In genomic region chr13:33001341-33001740, GRCm38 (mm10) we compare ENCODE assay signal across 18 mouse cellular contexts. TPM values are rescaled to one million over a fixed set of nuclear protein-coding genes. Genes with fewer than 3 reads are reported as not detected.
A peak's percentile ranks its signal among the peaks of the same experiment; 100 is the strongest.
DNase-seq lines count a peak whose midpoint lies in the region; ATAC-seq lines count a peak whose summit lies in the region.
"Had no signal": no experiment of that assay in that cellular context is flagged by ENCODE, and none has a peak within 500 bp of the region (broad histone marks: within the 10 kb centered on the region; RNA-seq: fewer than 3 reads in every experiment).

No protein-coding gene starts in this region.

- H3K9me3 ChIP-seq in midbrain, embryonic 15.5 days: no peaks in the 10 kb centered on the region
- no peaks in the 10 kb centered on the region for H3K9me3 ChIP-seq in forebrain, embryonic 15.5 days
- H3K9me3 ChIP-seq: embryonic facial prominence, embryonic 12.5 days; heart, embryonic 12.5 days; hindbrain, embryonic 10.5 days; hindbrain, embryonic 15.5 days had no signal

- H3K27ac ChIP-seq in midbrain, embryonic 15.5 days: no peak overlapping the region
- no peak overlapping the region for H3K27ac ChIP-seq in forebrain, embryonic 15.5 days (replicated peaks)
- H3K27ac ChIP-seq: embryonic facial prominence, embryonic 12.5 days; heart, adult 2 months; hindbrain, embryonic 10.5 days; hindbrain, embryonic 15.5 days had no signal

- H3K4me2 ChIP-seq in midbrain, embryonic 15.5 days: no peak overlapping the region
- H3K4me2 ChIP-seq in forebrain, embryonic 15.5 days (replicated peaks): no peak overlapping the region
- H3K4me2 ChIP-seq: embryonic facial prominence, embryonic 12.5 days; heart, embryonic 12.5 days; hindbrain, embryonic 15.5 days had no signal

- ATAC-seq in activated CD4-positive, CD25-positive, alpha-beta regulatory T cell, adult 4 months: peak; percentile 38
- ATAC-seq in megakaryocyte progenitor cell, adult 5-6 weeks (replicated peaks; ENCODE audit: poor library complexity): no peak
- no peak for ATAC-seq in midbrain, embryonic 15.5 days (replicated peaks)
- ATAC-seq in forebrain, embryonic 15.5 days (replicated peaks): no peak
- ATAC-seq: forebrain, embryonic 16.5 days had no signal

- peaks cover 6% of the 10 kb centered on the region; the same call in 1 of the 2 replicates for H3K4me1 ChIP-seq in midbrain, embryonic 15.5 days
- peaks cover 7% of the 10 kb centered on the region for H3K4me1 ChIP-seq in forebrain, embryonic 15.5 days

- DNase-seq in 416B (ENCODE audit: low read depth): peak; percentile 2
- peak; percentile 72 for DNase-seq in CD4-positive, CD25-positive, alpha-beta regulatory T cell, adult 2 months (ENCODE audit: low read depth, low spot score)
- peak; percentile 66 for DNase-seq in naive thymus-derived CD4-positive, alpha-beta T cell, adult 2 months (ENCODE audit: low read depth)
- DNase-seq: adrenal gland, postnatal 10 days; cerebellum, adult 11 months; cerebellum, adult 9-10 months; cerebellum, postnatal 25 days; gastrocnemius, postnatal 10 days; heart, adult 2 months had no signal

- H3K9ac ChIP-seq in midbrain, embryonic 15.5 days: no peak overlapping the region
- H3K9ac ChIP-seq in forebrain, embryonic 15.5 days (replicated peaks): no peak overlapping the region
- H3K9ac ChIP-seq: embryonic facial prominence, embryonic 12.5 days; heart, embryonic 12.5 days; hindbrain, embryonic 15.5 days had no signal

- H3K4me3 ChIP-seq in midbrain, embryonic 15.5 days: no peak overlapping the region
- no peak overlapping the region for H3K4me3 ChIP-seq in forebrain, embryonic 15.5 days
- H3K4me3 ChIP-seq: embryonic facial prominence, embryonic 12.5 days; heart, adult 2 months; heart, embryonic 12.5 days; hindbrain, embryonic 10.5 days; hindbrain, embryonic 15.5 days had no signal

- H3K36me3 ChIP-seq in midbrain, embryonic 15.5 days (replicated peaks): no peaks in the 10 kb centered on the region
- H3K36me3 ChIP-seq in forebrain, embryonic 15.5 days: no peaks in the 10 kb centered on the region
- H3K36me3 ChIP-seq: embryonic facial prominence, embryonic 12.5 days; heart, embryonic 12.5 days; hindbrain, embryonic 10.5 days; hindbrain, embryonic 15.5 days had no signal

- H3K27me3 ChIP-seq in midbrain, embryonic 15.5 days (replicated peaks): no peaks in the 10 kb centered on the region
- no peaks in the 10 kb centered on the region for H3K27me3 ChIP-seq in forebrain, embryonic 15.5 days
- H3K27me3 ChIP-seq: embryonic facial prominence, embryonic 12.5 days; heart, embryonic 12.5 days; hindbrain, embryonic 15.5 days had no signal

- 90% methylated on average over 5 of the region's 5 CpGs for WGBS in midbrain, embryonic 15.5 days
- 90% methylated on average over 5 of the region's 5 CpGs for WGBS in forebrain, embryonic 15.5 days

RNA-seq across cellular contexts. Expression of gene Serpinb9, which starts 1.7 kb away (rescaled TPM):
- polyA plus RNA-seq in activated CD4-positive, CD25-positive, alpha-beta regulatory T cell, adult 4 months (2017; shearing (Covaris generic)): 10 to 100 TPM; 17.0 to 20.8 TPM
- 3.9 and 4.0 TPM in 2 replicates for total RNA-seq in megakaryocyte progenitor cell, adult 5-6 weeks (2015)
- 2.0 and 3.0 TPM in 2 replicates for total RNA-seq in megakaryocyte progenitor cell, adult 5-6 weeks (2017)
- 1.6 and 2.1 TPM in 2 replicates for polyA plus RNA-seq in midbrain, embryonic 15.5 days (2015; fragmentation: Nextera tagmentation; extraction: Ambion mirVana)
- polyA plus RNA-seq in forebrain, embryonic 15.5 days (2015; fragmentation: Nextera tagmentation; extraction: Ambion mirVana): 0.98 and 1.5 TPM in 2 replicates

RNA-seq across cellular contexts. Expression of gene Serpinb9b, which starts 25.9 kb away (rescaled TPM):
- polyA plus RNA-seq in activated CD4-positive, CD25-positive, alpha-beta regulatory T cell, adult 4 months (2017; shearing (Covaris generic)): under 1 TPM in 1 of 2 experiments, not detected in 1; 0.15 TPM
- total RNA-seq in megakaryocyte progenitor cell, adult 5-6 weeks (2015): not detected in 2 replicates
- not detected in 2 replicates for total RNA-seq in megakaryocyte progenitor cell, adult 5-6 weeks (2017)
- polyA plus RNA-seq in midbrain, embryonic 15.5 days (2015; fragmentation: Nextera tagmentation; extraction: Ambion mirVana): 0.23 and 0.36 TPM in 2 replicates
- 0.28 and 0.34 TPM in 2 replicates for polyA plus RNA-seq in forebrain, embryonic 15.5 days (2015; fragmentation: Nextera tagmentation; extraction: Ambion mirVana)
- total RNA-seq: adrenal gland, postnatal 10 days; gastrocnemius, postnatal 10 days had no signal

RNA-seq across cellular contexts. Expression of gene Serpinb6b, which starts 36.3 kb away (rescaled TPM):
- polyA plus RNA-seq in activated CD4-positive, CD25-positive, alpha-beta regulatory T cell, adult 4 months (2017; shearing (Covaris generic)): 10 to 100 TPM; 35.6 to 41.4 TPM
- 2.7 and 5.7 TPM in 2 replicates for total RNA-seq in megakaryocyte progenitor cell, adult 5-6 weeks (2015)
- total RNA-seq in megakaryocyte progenitor cell, adult 5-6 weeks (2017): 2.2 and 8.1 TPM in 2 replicates
- polyA plus RNA-seq in midbrain, embryonic 15.5 days (2015; fragmentation: Nextera tagmentation; extraction: Ambion mirVana): 1.6 and 1.7 TPM in 2 replicates
- polyA plus RNA-seq in forebrain, embryonic 15.5 days (2015; fragmentation: Nextera tagmentation; extraction: Ambion mirVana): 1.1 and 1.6 TPM in 2 replicates

Comparison
In these comparisons a context has a peak if more than half of its experiments do, and no peak if none do; other contexts are left out.
1. DNase-seq: peak in every context shown above with its lines; median percentile 72 in CD4-positive, CD25-positive, alpha-beta regulatory T cell, adult 2 months; 66 in naive thymus-derived CD4-positive, alpha-beta T cell, adult 2 months; 2 in 416B.
2. RNA of gene Serpinb6b, which starts 36.3 kb away (polyA plus RNA-seq): 35.6 to 41.4 TPM in activated CD4-positive, CD25-positive, alpha-beta regulatory T cell, adult 4 months; 1.6 to 1.7 TPM in midbrain, embryonic 15.5 days and 1.1 to 1.6 TPM in forebrain, embryonic 15.5 days; every median in the first group is over 10 times any median in the second.